Mouse (Mus musculus) c-Kit-positive CD71-positive TER-119-positive erythroid progenitor cells, embryonic 14.5 days (primary cell): Measurements from ENCODE around the gene Tmem74b.

Source experiments
- DNase-seq: peaks from one replicate; pipeline ENCODE4 v3.0.0-alpha.2; 2013; ENCODE audit warnings: low spot score

The Tmem74b gene

DNA sequence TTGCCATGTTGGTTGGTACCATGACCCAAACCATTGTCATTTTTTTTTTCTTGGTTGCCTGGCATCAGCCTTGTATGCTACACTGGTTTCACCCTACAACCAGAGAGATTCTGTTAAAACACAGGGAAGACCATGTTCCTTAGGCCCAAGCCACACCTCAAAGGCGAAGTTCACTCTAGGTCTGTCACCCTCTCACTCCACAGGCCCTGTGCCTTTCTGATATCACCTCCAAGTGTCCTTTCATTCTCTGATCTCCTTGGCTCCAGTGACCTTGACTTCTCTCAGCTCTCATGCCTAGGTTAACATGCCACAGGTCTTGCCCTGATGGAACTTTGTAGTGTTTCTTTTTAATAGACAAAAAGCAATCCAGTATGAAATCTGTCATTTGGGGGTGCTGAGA, 40.3 kb downstream of the Tmem74b start:
- peak; percentile 50 for DNase-seq

GRCm38 (mm10) chr2:151742850-151743679, 41.3 kb downstream of the Tmem74b start:
- peak; percentile 73 for DNase-seq

GRCm38 (mm10) chr2:151743845-151744244, 42.0 kb downstream of the Tmem74b start, which contains the start of gene Psmf1:
Psmf1 (minus strand) TSS chr2:151744186.
- no peak for DNase-seq

- DNase-seq = peak; percentile 75
Observed at GRCm38 (mm10) chr2:151747847-151748705, 46.3 kb downstream of the Tmem74b start.

- DNase-seq = no peak
Observed at GRCm38 (mm10) chr2:151751330-151751729, 49.5 kb downstream of the Tmem74b start.

DNA sequence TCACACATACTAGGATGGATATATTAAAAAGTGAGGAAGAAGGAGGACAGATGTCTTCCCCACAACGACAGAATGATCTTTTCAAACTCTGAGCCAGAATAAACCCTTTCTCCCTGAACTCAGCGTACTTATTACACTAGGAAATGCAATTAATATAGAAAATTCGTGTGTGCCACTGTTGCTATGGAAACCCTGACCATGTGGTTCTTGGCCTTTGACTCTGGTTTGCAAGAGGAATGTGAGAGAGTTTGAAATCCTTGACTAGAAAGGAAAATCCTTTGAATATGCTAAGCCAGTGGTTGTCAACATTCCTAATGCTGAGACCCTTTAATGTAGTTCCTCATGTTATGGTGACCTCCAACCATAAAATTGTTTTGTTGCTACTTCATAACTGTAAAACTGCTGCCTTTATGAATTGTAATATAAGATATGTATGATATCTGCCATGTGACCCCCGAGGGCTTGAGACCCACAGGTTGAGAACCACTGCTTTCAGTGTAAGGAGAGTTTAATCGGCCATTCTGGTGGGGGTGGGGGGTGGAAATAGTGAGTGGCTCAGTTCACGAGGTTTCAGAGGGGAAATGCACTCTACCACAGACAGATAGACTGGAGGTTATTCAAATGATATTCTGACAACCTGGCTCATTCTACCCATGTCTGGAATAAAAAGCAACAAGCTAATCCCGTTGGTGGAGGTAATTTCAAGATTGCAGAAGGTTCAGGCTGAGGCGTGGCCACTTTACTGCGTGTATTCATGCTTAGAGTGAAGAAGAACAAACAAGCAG, 54.7 kb downstream of the Tmem74b start:
- DNase-seq = no peak

- no peak for DNase-seq
Observed at GRCm38 (mm10) chr2:151757451-151757850, 55.6 kb downstream of the Tmem74b start.

GRCm38 (mm10) chr2:151758806-151759353, 57.1 kb downstream of the Tmem74b start:
- DNase-seq = no peak
